Mouse (Mus musculus): ENCODE measurements around the gene Nr1h4. TPM values are rescaled to one million over a fixed set of nuclear protein-coding genes. Genes with fewer than 3 reads are reported as not detected.

Nr1h4 gene
- polyA plus RNA-seq, 1 experiment from 2014 or later, result 1.2 TPM

GRCm38 (mm10) chr10:89553015-89553414 is 19.6 kb upstream of the Nr1h4 start:
- Histone ChIP-seq H3K9ac (no peak overlapping the region), H3K9me3 (no peaks in the 10 kb centered on the region), H3K27ac (replicated peaks) (no peak overlapping the region), H3K4me3 (no peak overlapping the region), H3K27me3 (replicated peaks) (no peaks in the 10 kb centered on the region), H3K36me3 (no peaks in the 10 kb centered on the region), H3K4me2 (no peak overlapping the region), H3K4me1 (0 out of 2 replicates have a peak, but pooled peaks cover under 1% of the 10 kb centered on the region)
- 72% methylated on average over 5 of the region's 5 CpGs for WGBS
- ATAC-seq (ENCODE audit: extremely low read depth, insufficient number of reproducible peaks, low FRiP score, low TSS enrichment), result no peak

- Histone ChIP-seq H3K4me3 (no peak overlapping the region), H3K9ac (no peak overlapping the region), H3K9me3 (no peaks in the 10 kb centered on the region), H3K27ac (replicated peaks) (no peak overlapping the region), H3K27me3 (replicated peaks) (no peaks in the 10 kb centered on the region), H3K4me1 (peaks cover 13% of the 10 kb centered on the region), H3K4me2 (no peak overlapping the region), H3K36me3 (no peaks in the 10 kb centered on the region)
- no peak for ATAC-seq (ENCODE audit: extremely low read depth, insufficient number of reproducible peaks, low FRiP score, low TSS enrichment)
- 89% methylated on average over 4 of the region's 4 CpGs for WGBS
Measured at GRCm38 (mm10) chr10:89551657-89552056, 18.3 kb upstream of the Nr1h4 start.

DNA sequence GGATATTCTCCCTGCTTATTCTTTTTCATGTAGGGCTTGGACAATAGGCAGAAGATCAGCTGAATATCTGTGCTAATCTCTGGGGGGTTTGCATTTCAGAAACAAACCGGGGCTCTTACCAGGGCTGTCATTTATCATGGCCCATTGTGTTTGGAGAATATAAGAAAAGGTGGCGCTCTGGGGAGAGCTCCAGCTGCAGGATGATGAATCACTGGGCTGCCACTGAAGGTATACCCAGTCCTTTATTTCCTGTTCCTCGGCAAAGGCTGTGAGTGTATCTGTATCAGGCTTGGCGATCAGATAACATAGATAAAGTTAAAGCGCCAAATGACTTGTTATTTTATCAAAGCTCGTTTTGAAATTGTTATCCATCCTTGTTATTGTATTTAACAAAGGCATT is 14.6 kb upstream of the Nr1h4 start:
- H3K27me3 ChIP-seq (replicated peaks), result no peaks in the 10 kb centered on the region
- no peak overlapping the region for H3K9ac ChIP-seq
- H3K4me2 ChIP-seq, result no peak overlapping the region
- peaks cover 27% of the 10 kb centered on the region for H3K4me1 ChIP-seq
- no peak overlapping the region for H3K27ac ChIP-seq (replicated peaks)
- no peak overlapping the region for H3K4me3 ChIP-seq
- H3K36me3 ChIP-seq, result no peaks in the 10 kb centered on the region
- no peak for ATAC-seq (ENCODE audit: extremely low read depth, insufficient number of reproducible peaks, low FRiP score, low TSS enrichment)
- 41% methylated on average over 6 of the region's 6 CpGs for WGBS
- H3K9me3 ChIP-seq, result no peaks in the 10 kb centered on the region

- WGBS, result 48% methylated on average over 2 of the region's 2 CpGs
- no peak overlapping the region for H3K4me3 ChIP-seq
- no peak overlapping the region for H3K9ac ChIP-seq
- no peaks in the 10 kb centered on the region for H3K27me3 ChIP-seq (replicated peaks)
- H3K36me3 ChIP-seq, result no peaks in the 10 kb centered on the region
- peaks cover 27% of the 10 kb centered on the region for H3K4me1 ChIP-seq
- ATAC-seq (ENCODE audit: extremely low read depth, insufficient number of reproducible peaks, low FRiP score, low TSS enrichment), result no peak
- no peak overlapping the region for H3K27ac ChIP-seq (replicated peaks)
- H3K4me2 ChIP-seq, result no peak overlapping the region
- 0 out of 2 replicates have a peak, but pooled peaks cover 3% of the 10 kb centered on the region for H3K9me3 ChIP-seq
Measured at GRCm38 (mm10) chr10:89546989-89547388, 13.6 kb upstream of the Nr1h4 start.

DNA sequence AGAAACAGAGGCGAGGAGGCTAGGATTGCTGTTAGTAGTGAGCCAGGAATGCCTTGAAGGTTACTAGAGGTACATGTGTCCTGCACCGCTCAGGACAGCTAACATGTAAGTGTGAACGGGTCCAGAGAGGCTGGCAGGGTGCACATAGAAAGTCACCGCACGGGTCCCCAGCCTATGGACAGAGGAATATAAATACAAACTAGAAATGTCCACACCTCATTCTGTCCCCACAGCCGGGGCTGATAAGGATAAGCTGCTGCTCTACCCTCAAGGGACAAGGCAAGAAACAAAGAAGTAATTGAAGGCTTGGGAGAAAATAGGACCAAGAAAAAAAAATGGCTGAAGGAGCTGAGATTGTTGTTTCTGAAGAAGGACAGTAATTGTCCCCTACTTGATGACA is 10.5 kb upstream of the Nr1h4 start:
- H3K27ac ChIP-seq (replicated peaks), result no peak overlapping the region
- WGBS, result 22% methylated on average over 6 of the region's 6 CpGs
- 0 out of 2 replicates have a peak overlapping the region, but pooled peaks have one; percentile 7 for H3K4me2 ChIP-seq
- no peak overlapping the region for H3K4me3 ChIP-seq
- no peak; the same call in 1 of the 2 replicates for ATAC-seq (ENCODE audit: extremely low read depth, insufficient number of reproducible peaks, low FRiP score, low TSS enrichment)
- no peaks in the 10 kb centered on the region for H3K27me3 ChIP-seq (replicated peaks)
- no peak overlapping the region for H3K9ac ChIP-seq
- H3K36me3 ChIP-seq, result no peaks in the 10 kb centered on the region
- peaks cover 27% of the 10 kb centered on the region for H3K4me1 ChIP-seq
- H3K9me3 ChIP-seq, result 0 out of 2 replicates have a peak, but pooled peaks cover 3% of the 10 kb centered on the region

GRCm38 (mm10) chr10:89542321-89542720 is 8.9 kb upstream of the Nr1h4 start:
- H3K36me3 ChIP-seq, result no peaks in the 10 kb centered on the region
- 0 out of 2 replicates have a peak, but pooled peaks cover 3% of the 10 kb centered on the region for H3K9me3 ChIP-seq
- no peak overlapping the region for H3K4me3 ChIP-seq
- ATAC-seq (ENCODE audit: extremely low read depth, insufficient number of reproducible peaks, low FRiP score, low TSS enrichment), result no peak
- WGBS, result 81% methylated on average over 3 of the region's 3 CpGs
- no peak overlapping the region for H3K9ac ChIP-seq
- H3K4me2 ChIP-seq, result no peak overlapping the region
- no peaks in the 10 kb centered on the region for H3K27me3 ChIP-seq (replicated peaks)
- peaks cover 20% of the 10 kb centered on the region for H3K4me1 ChIP-seq
- H3K27ac ChIP-seq (replicated peaks), result no peak overlapping the region

DNA sequence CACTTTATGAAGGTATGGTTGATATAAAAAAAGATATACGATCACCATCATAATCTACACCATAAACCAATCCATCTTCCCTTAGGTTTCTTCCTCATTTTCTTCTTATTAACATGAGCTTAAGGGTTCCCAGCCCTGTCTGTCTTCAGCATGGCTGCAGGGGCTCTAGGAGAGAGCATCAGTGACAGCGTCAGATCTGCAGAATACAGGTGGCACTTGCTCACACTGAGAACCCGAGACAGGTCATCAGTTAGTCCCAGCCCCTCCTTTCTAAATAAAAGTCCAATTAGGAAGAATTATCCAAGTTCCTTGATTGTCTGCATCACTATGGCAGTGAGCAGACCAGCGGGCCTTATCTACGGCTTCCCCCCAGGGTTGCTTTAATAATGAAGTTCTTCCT is 934 bp downstream of the Nr1h4 start:
- ATAC-seq (ENCODE audit: extremely low read depth, insufficient number of reproducible peaks, low FRiP score, low TSS enrichment), result no peak
- 70% methylated on average over 5 of the region's 5 CpGs for WGBS
- Histone ChIP-seq H3K27me3 (replicated peaks) (no peaks in the 10 kb centered on the region), H3K4me3 (peak overlapping the region; percentile 18), H3K27ac (replicated peaks) (peak overlapping the region; percentile 37; the same call in 1 of the 2 replicates), H3K9ac (no peak overlapping the region), H3K9me3 (no peaks in the 10 kb centered on the region), H3K4me2 (peak overlapping the region; percentile 43), H3K4me1 (peaks cover 50% of the 10 kb centered on the region), H3K36me3 (no peaks in the 10 kb centered on the region)

DNA sequence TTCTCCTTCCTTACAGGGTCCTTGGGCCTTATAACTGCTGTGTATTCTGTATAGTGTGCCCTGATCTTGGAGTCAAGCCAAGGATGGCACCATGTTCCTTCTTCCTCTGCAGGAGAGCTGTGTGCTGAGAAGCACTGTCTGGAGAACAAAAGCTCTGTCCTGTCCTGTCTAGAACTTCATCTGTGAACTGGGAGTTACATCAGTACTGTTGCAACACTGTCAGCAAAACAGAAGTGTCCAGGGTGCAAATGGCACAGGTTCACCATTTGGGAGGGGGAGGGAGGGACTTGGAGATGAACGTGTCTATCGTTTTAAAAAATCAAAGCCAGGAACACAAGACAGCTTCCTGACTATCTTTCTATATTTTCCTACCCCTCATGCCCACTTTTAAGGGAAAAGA is 1.4 kb downstream of the Nr1h4 start:
- ATAC-seq (ENCODE audit: extremely low read depth, insufficient number of reproducible peaks, low FRiP score, low TSS enrichment), result no peak
- peak overlapping the region; percentile 68; the same call in 1 of the 2 replicates for H3K27ac ChIP-seq (replicated peaks)
- no peak overlapping the region for H3K4me3 ChIP-seq
- H3K9ac ChIP-seq, result no peak overlapping the region
- peak overlapping the region; percentile 43; the same call in 1 of the 2 replicates for H3K4me2 ChIP-seq
- H3K4me1 ChIP-seq, result peaks cover 54% of the 10 kb centered on the region
- H3K9me3 ChIP-seq, result no peaks in the 10 kb centered on the region
- H3K27me3 ChIP-seq (replicated peaks), result no peaks in the 10 kb centered on the region
- no peaks in the 10 kb centered on the region for H3K36me3 ChIP-seq
- WGBS, result 74% methylated on average over 2 of the region's 2 CpGs

DNA sequence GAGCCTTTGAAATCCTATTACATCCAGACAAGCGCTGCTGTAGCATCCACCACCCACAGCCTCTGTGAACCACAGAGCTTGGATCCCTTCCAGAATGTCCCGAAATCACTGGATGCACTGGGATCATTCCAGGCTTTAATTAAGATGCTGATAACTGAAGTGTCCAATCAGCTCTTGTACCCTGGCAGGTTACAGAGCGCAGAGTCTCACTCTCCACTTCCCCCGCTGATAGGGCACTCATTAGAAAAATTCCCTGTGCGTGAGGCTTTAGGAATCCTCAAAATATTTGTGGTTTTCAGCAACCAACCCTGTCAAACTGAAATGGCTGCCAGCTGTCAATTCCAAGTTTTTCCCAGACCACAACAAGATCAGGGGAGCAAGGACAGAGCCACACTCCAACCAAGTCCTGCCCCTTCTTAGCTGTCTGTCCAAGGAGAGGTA is 2.2 kb downstream of the Nr1h4 start:
- Histone ChIP-seq H3K4me1 (peaks cover 60% of the 10 kb centered on the region), H3K4me3 (no peak overlapping the region), H3K27ac (replicated peaks) (peak overlapping the region; percentile 75), H3K9me3 (no peaks in the 10 kb centered on the region), H3K36me3 (no peaks in the 10 kb centered on the region), H3K9ac (no peak overlapping the region), H3K4me2 (peak overlapping the region; percentile 7; the same call in 1 of the 2 replicates), H3K27me3 (replicated peaks) (no peaks in the 10 kb centered on the region)
- ATAC-seq (ENCODE audit: extremely low read depth, insufficient number of reproducible peaks, low FRiP score, low TSS enrichment), result peak; percentile 65; the same call in 1 of the 2 replicates
- 10% methylated on average over 5 of the region's 5 CpGs for WGBS

GRCm38 (mm10) chr10:89527054-89527453 is 6.3 kb downstream of the Nr1h4 start:
- H3K4me1 ChIP-seq, result peaks cover 48% of the 10 kb centered on the region
- H3K36me3 ChIP-seq, result no peaks in the 10 kb centered on the region
- H3K9ac ChIP-seq, result no peak overlapping the region
- no peaks in the 10 kb centered on the region for H3K9me3 ChIP-seq
- 23% methylated on average over 5 of the region's 5 CpGs for WGBS
- H3K27ac ChIP-seq (replicated peaks), result peak overlapping the region; percentile 70
- H3K4me3 ChIP-seq, result no peak overlapping the region
- H3K27me3 ChIP-seq (replicated peaks), result no peaks in the 10 kb centered on the region
- no peak overlapping the region for H3K4me2 ChIP-seq
- ATAC-seq (ENCODE audit: extremely low read depth, insufficient number of reproducible peaks, low FRiP score, low TSS enrichment), result no peak; the same call in 1 of the 2 replicates

DNA sequence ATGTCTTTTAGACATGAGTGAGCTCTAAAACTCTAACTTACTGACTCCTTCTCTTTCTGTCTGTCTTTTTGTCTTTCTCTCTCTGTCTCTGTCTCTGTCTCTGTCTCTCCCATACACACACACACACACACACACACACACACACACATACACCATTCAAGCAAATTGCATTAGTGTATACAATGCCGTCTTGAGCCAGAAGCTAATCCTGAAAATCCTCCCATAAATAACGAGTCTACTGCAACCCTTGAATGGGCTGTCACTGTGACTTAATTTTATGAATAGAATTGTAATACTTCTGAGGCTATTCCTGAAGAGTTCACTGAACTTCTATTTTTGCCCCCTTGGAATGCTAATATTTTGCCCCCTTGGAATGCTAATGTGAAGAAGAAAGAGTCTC is 7.6 kb downstream of the Nr1h4 start:
- WGBS, result 76% methylated on average over 2 of the region's 2 CpGs
- no peak overlapping the region for H3K4me2 ChIP-seq
- H3K27ac ChIP-seq (replicated peaks), result no peak overlapping the region
- H3K4me3 ChIP-seq, result no peak overlapping the region
- H3K9ac ChIP-seq, result no peak overlapping the region
- H3K36me3 ChIP-seq, result no peaks in the 10 kb centered on the region
- no peaks in the 10 kb centered on the region for H3K9me3 ChIP-seq
- ATAC-seq (ENCODE audit: extremely low read depth, insufficient number of reproducible peaks, low FRiP score, low TSS enrichment), result no peak
- no peaks in the 10 kb centered on the region for H3K27me3 ChIP-seq (replicated peaks)
- H3K4me1 ChIP-seq, result peaks cover 48% of the 10 kb centered on the region

- Histone ChIP-seq H3K36me3 (no peaks in the 10 kb centered on the region), H3K4me1 (peaks cover 31% of the 10 kb centered on the region), H3K4me2 (peak overlapping the region; percentile 27), H3K9me3 (no peaks in the 10 kb centered on the region), H3K4me3 (no peak overlapping the region), H3K27ac (replicated peaks) (peak overlapping the region; percentile 75), H3K27me3 (replicated peaks) (no peaks in the 10 kb centered on the region), H3K9ac (no peak overlapping the region)
- 38% methylated on average over 7 of the region's 7 CpGs for WGBS
- no peak for ATAC-seq (ENCODE audit: extremely low read depth, insufficient number of reproducible peaks, low FRiP score, low TSS enrichment)
Measured at GRCm38 (mm10) chr10:89522481-89522880, 10.9 kb downstream of the Nr1h4 start.

All from heart, embryonic 13.5 days (tissue).